Mouse (Mus musculus) forebrain, embryonic 13.5 days (tissue): ENCODE data around the gene Tial1. TPM values are rescaled to one million over a fixed set of nuclear protein-coding genes. Genes with fewer than 3 reads are reported as not detected.

ENCODE experiments used
- ATAC-seq: fragments of 200-750 bp; cut with Nextera tagmentation; 2 replicates; pipeline ENCODE4 v1.8.0; 2017
- H3K27ac ChIP-seq: fragments of 300-500 bp; sonication (generic); 2 replicates; pipeline ENCODE4 v1.5.1; 2015; ENCODE audit warnings: inconsistent platforms, mild to moderate bottlenecking, moderate library complexity
- H3K27me3 ChIP-seq: fragments of 300-500 bp; sonication (generic); 2 replicates; pipeline ENCODE4 v1.6.1; 2015; ENCODE audit warnings: mild to moderate bottlenecking, inconsistent platforms
- H3K36me3 ChIP-seq: fragments of 300-500 bp; sonication (generic); 2 replicates; pipeline ENCODE4 v1.6.1; 2015; ENCODE audit warnings: mild to moderate bottlenecking, inconsistent platforms; ENCODE audit not compliant: poor library complexity, severe bottlenecking
- H3K4me1 ChIP-seq: fragments of 300-500 bp; sonication (generic); 2 replicates; pipeline ENCODE4 v1.6.1; 2015; ENCODE audit warnings: inconsistent platforms
- H3K4me2 ChIP-seq: fragments of 300-500 bp; sonication (generic); 2 replicates; pipeline ENCODE4 v1.6.1; 2015; ENCODE audit warnings: inconsistent platforms, mild to moderate bottlenecking, moderate library complexity
- H3K4me3 ChIP-seq: fragments of 300-500 bp; sonication (generic); 2 replicates; pipeline ENCODE4 v1.5.1; 2015; ENCODE audit warnings: mild to moderate bottlenecking, inconsistent platforms
- H3K9ac ChIP-seq: fragments of 300-500 bp; sonication (generic); 2 replicates; pipeline ENCODE4 v1.6.1; 2015; ENCODE audit warnings: mild to moderate bottlenecking, inconsistent platforms
- H3K9me3 ChIP-seq: fragments of 300-500 bp; sonication (generic); replicated peaks from 2 replicates; pipeline ENCODE4 v1.6.1; 2016; ENCODE audit warnings: inconsistent platforms
- WGBS: fragments of 180-500 bp; shearing (Covaris S2); methylation state at CpG from one replicate; pipeline ENCODE4 v1.1.7; 2015; 5-methylcytosine and 5-hydroxymethylcytosine counted together
- polyA plus RNA-seq: library from polyadenylated mRNA; unstranded; fragments of >200 nt; fragmentation: Nextera tagmentation; extraction: Ambion mirVana; gene quantifications from 2 replicates; pipeline ENCODE4 v1.2.1, GENCODE M21; 2015

Gene Tial1
- polyA plus RNA-seq, 1 experiment from 2014 or later = 36.5 TPM

DNA sequence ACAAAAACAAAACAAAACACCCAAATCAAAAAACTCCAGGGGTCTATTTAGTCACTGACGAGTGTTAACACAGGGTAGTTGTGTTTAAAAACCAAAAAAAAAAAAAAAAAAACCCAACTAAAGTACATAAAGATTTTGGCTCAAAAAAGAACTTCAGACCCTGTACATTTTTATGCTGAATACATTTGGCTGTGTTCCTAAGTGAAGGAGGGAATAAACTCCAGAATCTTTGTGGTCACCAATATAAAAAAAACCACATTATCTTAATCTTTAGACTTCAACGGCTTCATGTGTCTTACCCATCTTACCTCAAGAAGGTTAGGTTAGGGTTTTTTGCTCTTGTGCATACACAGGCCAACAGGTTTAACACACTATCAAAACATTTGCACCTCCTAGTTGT is 20.9 kb downstream of the Tial1 start:
- Histone ChIP-seq H3K4me1 (no peaks in the 10 kb centered on the region), H3K27ac (no peak overlapping the region), H3K27me3 (no peaks in the 10 kb centered on the region), H3K4me3 (no peak overlapping the region), H3K4me2 (no peak overlapping the region), H3K9ac (no peak overlapping the region), H3K9me3 (no peaks in the 10 kb centered on the region), H3K36me3 (peaks cover 56% of the 10 kb centered on the region)
- ATAC-seq = no peak
- WGBS = 83% methylated on average over 2 of the region's 2 CpGs

DNA sequence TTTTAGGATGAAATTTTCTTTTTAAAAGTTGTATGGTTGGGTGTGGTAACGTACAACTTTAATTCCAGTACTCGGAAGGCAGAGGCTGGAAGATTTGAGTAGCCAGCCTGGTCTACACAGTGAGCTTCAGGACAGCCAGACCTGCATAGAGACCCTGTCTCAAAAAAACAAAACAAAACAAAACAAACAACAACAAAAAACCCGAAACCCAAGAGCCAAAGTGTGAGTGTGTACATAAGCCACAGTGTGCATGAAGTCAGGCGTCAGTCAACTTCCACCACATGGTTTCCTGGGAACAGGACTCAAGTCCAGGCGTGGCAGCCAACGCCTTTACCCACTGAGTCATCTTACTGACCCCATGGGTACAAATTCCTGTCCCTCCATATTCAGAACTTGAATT is 22.3 kb downstream of the Tial1 start:
- H3K36me3 ChIP-seq = peaks cover 42% of the 10 kb centered on the region
- no peak overlapping the region for H3K4me2 ChIP-seq
- H3K4me3 ChIP-seq = no peak overlapping the region
- ATAC-seq = no peak
- 97% methylated on average over 6 of the region's 6 CpGs for WGBS
- no peaks in the 10 kb centered on the region for H3K4me1 ChIP-seq
- H3K9ac ChIP-seq = no peak overlapping the region
- H3K27me3 ChIP-seq = no peaks in the 10 kb centered on the region
- H3K27ac ChIP-seq = no peak overlapping the region
- no peaks in the 10 kb centered on the region for H3K9me3 ChIP-seq

DNA sequence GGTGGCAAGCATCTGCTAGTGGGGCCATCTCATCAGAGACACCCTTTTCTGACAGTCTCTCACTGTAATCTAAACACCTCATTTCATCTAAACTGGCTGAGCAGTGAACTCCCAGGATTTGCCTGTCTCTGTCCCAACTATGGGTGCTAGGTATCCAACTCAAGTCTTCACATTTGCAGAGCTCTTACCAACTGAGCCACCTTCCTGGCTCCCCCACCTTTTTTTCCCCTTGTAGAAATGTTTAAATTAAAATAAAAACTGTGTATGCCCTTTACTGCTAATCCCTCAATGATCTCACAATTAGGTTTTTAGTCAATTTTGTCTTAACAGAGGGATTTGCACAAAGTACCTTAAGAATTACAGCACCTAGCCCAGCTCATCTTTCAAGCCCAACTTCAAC is 23.4 kb downstream of the Tial1 start:
- no peaks in the 10 kb centered on the region for H3K27me3 ChIP-seq
- no peaks in the 10 kb centered on the region for H3K9me3 ChIP-seq
- no peak for ATAC-seq
- H3K4me3 ChIP-seq = no peak overlapping the region
- H3K9ac ChIP-seq = no peak overlapping the region
- H3K36me3 ChIP-seq = peaks cover 33% of the 10 kb centered on the region
- H3K4me2 ChIP-seq = no peak overlapping the region
- H3K4me1 ChIP-seq = no peaks in the 10 kb centered on the region
- H3K27ac ChIP-seq = no peak overlapping the region

DNA sequence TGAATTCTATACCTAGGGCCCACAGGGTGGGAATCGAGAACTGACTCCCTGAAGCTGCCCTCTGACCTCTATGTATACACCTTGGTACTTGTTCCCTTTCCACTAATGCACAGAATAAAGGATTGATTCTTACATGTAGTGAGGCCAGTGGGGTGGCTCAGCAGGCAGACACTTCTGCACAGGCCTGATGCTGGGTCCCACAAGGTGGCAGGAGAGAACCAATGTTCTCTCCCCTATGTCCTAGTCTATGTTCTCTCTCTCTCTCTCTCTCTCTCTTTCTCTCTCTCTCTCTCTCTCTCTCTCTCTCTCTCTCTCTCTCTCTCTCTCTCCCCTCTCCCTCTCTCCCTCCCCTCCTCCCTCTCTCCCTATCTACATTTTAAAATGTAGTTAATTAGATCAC is 28.3 kb downstream of the Tial1 start:
- Histone ChIP-seq H3K9me3 (no peaks in the 10 kb centered on the region), H3K9ac (no peak overlapping the region), H3K36me3 (no peaks in the 10 kb centered on the region), H3K4me1 (0 out of 2 replicates have a peak, but pooled peaks cover 5% of the 10 kb centered on the region), H3K27me3 (no peaks in the 10 kb centered on the region), H3K4me3 (no peak overlapping the region), H3K27ac (no peak overlapping the region), H3K4me2 (no peak overlapping the region)
- 65% methylated on average over 1 of the region's 1 CpGs for WGBS
- no peak for ATAC-seq

DNA sequence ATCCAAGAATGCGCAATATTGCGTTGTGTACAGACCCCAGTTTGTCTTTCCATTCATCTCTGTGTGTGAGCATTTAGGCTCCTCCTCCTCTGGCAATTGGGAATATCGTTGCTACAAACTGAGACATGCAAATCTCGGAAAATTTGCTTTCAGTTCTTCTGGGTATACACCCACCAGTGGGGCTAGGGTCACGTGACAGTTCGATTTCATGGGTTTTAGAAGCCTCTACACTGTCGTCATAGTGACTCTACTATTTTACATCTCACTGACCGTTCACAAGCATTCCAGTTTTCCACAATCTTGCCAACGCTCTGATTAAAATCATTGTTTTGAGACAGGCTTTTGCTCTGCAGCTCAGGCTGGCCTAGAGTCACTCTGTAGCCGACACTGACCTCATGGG is 28.9 kb downstream of the Tial1 start:
- Histone ChIP-seq H3K36me3 (no peaks in the 10 kb centered on the region), H3K9ac (no peak overlapping the region), H3K9me3 (no peaks in the 10 kb centered on the region), H3K4me1 (0 out of 2 replicates have a peak, but pooled peaks cover 5% of the 10 kb centered on the region), H3K4me2 (no peak overlapping the region), H3K4me3 (no peak overlapping the region), H3K27me3 (no peaks in the 10 kb centered on the region), H3K27ac (no peak overlapping the region)
- ATAC-seq = no peak
- WGBS = 72% methylated on average over 10 of the region's 10 CpGs

DNA sequence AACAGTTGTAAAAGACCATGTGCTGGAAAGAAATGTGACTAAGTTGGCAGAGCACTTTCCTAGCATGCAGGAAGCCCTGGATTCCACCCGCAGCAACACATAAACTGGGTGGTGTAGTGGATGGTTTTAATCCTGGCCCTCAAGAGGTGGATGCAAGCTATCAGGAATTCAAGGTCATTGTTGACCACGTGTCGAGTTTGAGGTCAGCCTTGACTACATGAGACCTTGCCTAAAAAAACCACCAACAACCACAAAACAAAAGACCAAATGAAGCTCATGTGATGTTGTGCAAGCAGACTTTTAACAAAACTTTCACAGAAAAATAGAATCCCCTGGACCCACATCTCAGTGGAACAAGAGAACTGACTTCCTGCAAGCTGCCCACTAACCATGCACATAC is 39.0 kb downstream of the Tial1 start:
- H3K27me3 ChIP-seq = peaks cover 46% of the 10 kb centered on the region
- no peak overlapping the region for H3K27ac ChIP-seq
- H3K4me3 ChIP-seq = no peak overlapping the region
- ATAC-seq = no peak
- no peak overlapping the region for H3K9ac ChIP-seq
- WGBS = 70% methylated on average over 3 of the region's 3 CpGs
- H3K9me3 ChIP-seq = no peaks in the 10 kb centered on the region
- peaks cover 14% of the 10 kb centered on the region for H3K4me1 ChIP-seq
- H3K4me2 ChIP-seq = no peak overlapping the region
- H3K36me3 ChIP-seq = no peaks in the 10 kb centered on the region

DNA sequence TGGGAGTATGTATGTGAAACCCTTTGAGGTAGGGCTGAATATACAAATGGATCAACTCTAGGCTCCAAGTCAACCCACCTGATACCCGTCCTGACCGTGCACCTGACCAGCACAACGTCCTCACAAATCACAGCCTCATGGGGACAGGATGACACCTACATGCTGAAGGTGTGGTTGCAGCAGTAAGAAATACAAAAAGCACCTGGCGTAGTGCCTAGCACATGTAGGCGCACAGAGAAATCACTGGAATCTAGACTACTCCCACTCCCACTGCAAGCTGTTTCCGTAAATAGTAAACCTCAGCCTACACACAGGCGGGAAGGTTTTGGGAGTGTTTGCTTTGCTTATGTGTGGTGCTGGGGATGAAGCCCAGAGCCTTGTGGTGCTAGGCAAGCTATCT is 39.8 kb downstream of the Tial1 start:
- no peak overlapping the region for H3K4me3 ChIP-seq
- no peak overlapping the region for H3K9ac ChIP-seq
- no peak overlapping the region for H3K4me2 ChIP-seq
- H3K9me3 ChIP-seq = no peaks in the 10 kb centered on the region
- H3K27ac ChIP-seq = no peak overlapping the region
- peaks cover 54% of the 10 kb centered on the region for H3K27me3 ChIP-seq
- ATAC-seq = no peak
- H3K36me3 ChIP-seq = no peaks in the 10 kb centered on the region
- 85% methylated on average over 7 of the region's 7 CpGs for WGBS
- H3K4me1 ChIP-seq = peaks cover 19% of the 10 kb centered on the region

DNA sequence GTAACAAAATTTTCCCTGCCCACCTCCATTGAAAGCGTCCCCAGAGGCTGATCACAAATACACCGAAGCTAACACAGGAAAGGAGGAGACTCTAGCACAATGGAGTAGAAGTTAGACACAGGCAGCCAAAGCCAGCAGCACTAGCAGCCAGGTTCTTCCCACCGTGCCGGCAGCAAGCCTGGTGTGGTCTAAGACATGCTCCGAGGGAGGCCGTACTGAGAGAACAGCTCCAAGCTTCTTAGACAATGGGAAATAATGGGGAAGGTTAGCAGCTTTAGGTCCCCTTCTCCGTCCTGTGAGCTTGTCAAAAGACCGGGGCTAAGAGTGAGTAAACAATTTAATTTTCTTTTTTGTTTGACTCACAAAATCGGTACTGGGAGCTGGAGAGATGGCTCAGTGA is 41.8 kb downstream of the Tial1 start:
- no peak overlapping the region for H3K4me2 ChIP-seq
- H3K27me3 ChIP-seq = peaks cover 74% of the 10 kb centered on the region
- no peak overlapping the region for H3K4me3 ChIP-seq
- WGBS = 5% methylated on average over 9 of the region's 9 CpGs
- H3K9me3 ChIP-seq = no peaks in the 10 kb centered on the region
- H3K36me3 ChIP-seq = no peaks in the 10 kb centered on the region
- ATAC-seq = no peak
- H3K9ac ChIP-seq = no peak overlapping the region
- H3K27ac ChIP-seq = no peak overlapping the region
- peaks cover 19% of the 10 kb centered on the region for H3K4me1 ChIP-seq

DNA sequence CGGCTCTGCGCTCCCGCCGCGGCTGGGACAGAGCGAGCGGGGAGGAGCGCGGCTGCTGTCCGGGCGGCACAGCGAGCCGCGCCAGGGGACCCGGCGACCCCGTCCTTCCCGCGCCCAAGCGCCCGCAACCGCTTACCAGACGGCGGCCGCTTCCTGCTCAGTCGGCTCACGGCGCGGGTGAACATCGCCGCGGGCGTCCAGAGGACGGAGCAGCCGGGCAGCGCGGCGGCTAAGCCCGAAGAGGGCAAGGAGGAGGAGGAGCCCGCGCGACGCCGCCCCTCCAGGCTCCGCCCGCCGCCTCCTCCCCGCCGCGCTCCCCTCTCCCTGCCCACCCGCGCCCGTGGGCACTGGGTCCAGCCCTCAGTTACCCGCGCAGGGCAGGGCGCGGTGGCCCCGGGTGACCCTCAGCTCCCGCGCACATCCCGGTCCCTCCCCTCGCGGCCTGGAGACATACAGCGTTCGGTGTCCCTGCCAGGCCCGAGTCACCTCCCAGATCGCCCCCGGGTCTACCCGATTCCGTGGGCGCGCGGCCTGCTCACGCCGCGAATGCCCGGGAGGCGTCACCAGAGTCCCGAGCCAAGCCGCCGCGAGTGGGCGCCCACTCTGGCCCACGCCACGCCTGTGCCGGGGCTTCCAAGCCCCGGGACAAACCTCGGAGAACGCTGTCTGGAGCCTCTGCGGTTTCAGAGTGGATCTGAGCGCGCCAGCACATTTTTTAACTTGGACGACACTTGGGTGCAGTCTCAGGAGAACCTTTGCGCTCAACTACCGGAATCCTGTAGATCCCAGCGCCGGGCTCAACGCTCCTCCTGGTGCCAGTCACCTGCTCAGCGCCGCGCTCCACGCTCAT is 43.4 kb downstream of the Tial1 start, which contains the start of gene Rgs10:
Gene Rgs10, minus strand, starts transcription at position 829 of the 850 bp plus-strand sequence.
- Histone ChIP-seq H3K9ac (peak within 1 kb of the TSS; percentile 72), H3K9me3 (no peaks in the 10 kb centered on the region), H3K4me2 (peak within 1 kb of the TSS; percentile 98), H3K27ac (no peak within 1 kb of the TSS), H3K4me3 (peak within 1 kb of the TSS; percentile 67), H3K36me3 (no peaks in the 10 kb centered on the region), H3K27me3 (peaks cover 81% of the 10 kb centered on the region), H3K4me1 (peaks cover 19% of the 10 kb centered on the region)
- ATAC-seq = peak; percentile 86
- under 1% methylated on average over 67 of the region's 102 CpGs for WGBS

DNA sequence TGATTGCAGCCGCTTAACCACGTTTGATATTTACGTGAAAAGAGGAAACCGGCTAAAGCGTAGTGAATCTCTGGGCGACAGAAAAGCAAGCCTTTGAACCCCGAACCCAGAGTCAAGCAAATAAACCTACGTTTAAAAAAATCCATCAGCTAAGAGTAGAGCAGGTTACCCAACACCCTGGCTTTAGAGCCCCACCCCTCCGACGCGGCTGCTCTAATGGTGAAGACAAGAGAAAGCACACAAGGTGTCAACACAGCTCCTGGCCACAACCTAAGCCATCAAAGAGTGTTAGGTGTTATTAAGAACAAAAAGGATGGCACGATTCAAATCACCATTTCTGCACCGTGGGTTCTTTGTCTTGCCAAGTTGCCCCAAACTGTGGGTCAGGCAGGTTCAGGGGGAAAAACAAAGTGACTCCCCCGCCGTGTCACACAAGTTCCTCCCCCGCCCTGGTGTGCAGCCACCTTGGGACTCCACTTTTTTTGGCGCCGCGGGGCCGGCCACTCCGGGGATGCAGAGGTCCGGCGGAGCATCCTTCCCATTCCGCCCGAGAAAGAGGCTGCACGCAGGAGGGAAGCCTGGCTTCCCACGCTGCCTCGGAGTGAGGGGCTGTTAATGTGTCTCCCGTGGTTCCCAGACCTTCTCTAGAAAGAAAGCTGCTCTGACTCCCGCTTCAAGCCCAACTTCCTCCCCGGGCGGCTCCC is 44.1 kb downstream of the Tial1 start:
- Histone ChIP-seq H3K27me3 (peaks cover 78% of the 10 kb centered on the region), H3K36me3 (no peaks in the 10 kb centered on the region), H3K4me2 (peak overlapping the region; percentile 98), H3K27ac (no peak overlapping the region), H3K4me3 (peak overlapping the region; percentile 67), H3K9ac (peak overlapping the region; percentile 72), H3K4me1 (peaks cover 19% of the 10 kb centered on the region), H3K9me3 (no peaks in the 10 kb centered on the region)
- WGBS = 3% methylated on average over 32 of the region's 32 CpGs
- ATAC-seq = peak; percentile 16; the same call in 1 of the 2 replicates

DNA sequence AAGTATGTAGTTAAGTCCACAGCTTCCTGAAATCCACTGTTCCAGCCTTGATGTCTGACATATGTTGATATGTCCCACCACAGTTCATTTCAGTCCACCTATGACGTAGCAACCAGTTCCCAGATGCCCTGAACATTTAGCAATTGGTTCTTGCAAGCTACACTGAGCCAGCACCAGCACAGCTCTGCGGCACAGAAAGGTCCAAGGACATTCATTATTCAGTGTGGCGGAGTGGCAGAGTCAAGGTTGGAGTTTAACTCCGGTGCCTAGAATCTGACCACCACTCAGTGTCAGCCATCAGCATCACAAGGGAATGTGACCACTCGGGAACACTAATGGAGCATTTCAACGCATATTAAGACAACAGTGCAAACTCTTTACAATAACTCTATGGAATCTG is 44.9 kb downstream of the Tial1 start:
- H3K4me3 ChIP-seq = peak overlapping the region; percentile 67; the same call in 1 of the 2 replicates
- no peak overlapping the region for H3K27ac ChIP-seq
- H3K4me1 ChIP-seq = peaks cover 19% of the 10 kb centered on the region
- H3K36me3 ChIP-seq = no peaks in the 10 kb centered on the region
- H3K9ac ChIP-seq = no peak overlapping the region
- no peak for ATAC-seq
- H3K9me3 ChIP-seq = no peaks in the 10 kb centered on the region
- WGBS = 62% methylated on average over 6 of the region's 6 CpGs
- H3K27me3 ChIP-seq = peaks cover 72% of the 10 kb centered on the region
- H3K4me2 ChIP-seq = peak overlapping the region; percentile 98; the same call in 1 of the 2 replicates

DNA sequence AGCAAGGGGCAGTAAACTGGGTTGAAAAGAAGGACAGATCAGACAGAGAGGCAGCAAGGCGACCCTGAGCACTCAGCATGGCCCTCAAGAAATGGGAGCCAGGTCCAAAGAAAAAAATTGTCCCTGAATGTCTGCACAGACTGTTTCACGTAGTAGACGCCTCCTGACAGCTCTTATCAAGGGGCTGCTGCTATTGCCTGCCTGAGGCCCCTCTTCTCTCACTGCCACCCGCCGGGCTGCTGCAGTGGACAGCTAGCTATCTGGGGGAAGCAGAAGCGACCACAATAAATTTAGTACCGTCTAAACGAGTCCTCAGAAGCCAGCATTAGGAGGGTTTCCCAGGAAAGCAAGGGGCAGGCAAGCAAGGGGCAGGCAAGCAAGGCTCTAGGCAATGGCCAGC is 47.1 kb downstream of the Tial1 start:
- no peak overlapping the region for H3K4me3 ChIP-seq
- peaks cover 19% of the 10 kb centered on the region for H3K4me1 ChIP-seq
- no peak for ATAC-seq
- no peak overlapping the region for H3K9ac ChIP-seq
- peaks cover 52% of the 10 kb centered on the region for H3K27me3 ChIP-seq
- WGBS = 53% methylated on average over 8 of the region's 8 CpGs
- no peaks in the 10 kb centered on the region for H3K9me3 ChIP-seq
- no peaks in the 10 kb centered on the region for H3K36me3 ChIP-seq
- no peak overlapping the region for H3K27ac ChIP-seq
- no peak overlapping the region for H3K4me2 ChIP-seq
